Mouse (Mus musculus): ENCODE data around the gene Dph3.

Gene Dph3

GRCm38 (mm10) chr14:32084761-32085485 lies 606 bp downstream of the Dph3 start, which contains the start of gene Oxnad1:
Gene Oxnad1, plus strand, starts transcription at chr14:32085374.
- in situ Hi-C loops (cut with MboI, MseI), result loop anchor here (5.0 kb wide), 1 partner anchor 72 kb away; the partner anchor contains the start of gene Ncoa4

DNA sequence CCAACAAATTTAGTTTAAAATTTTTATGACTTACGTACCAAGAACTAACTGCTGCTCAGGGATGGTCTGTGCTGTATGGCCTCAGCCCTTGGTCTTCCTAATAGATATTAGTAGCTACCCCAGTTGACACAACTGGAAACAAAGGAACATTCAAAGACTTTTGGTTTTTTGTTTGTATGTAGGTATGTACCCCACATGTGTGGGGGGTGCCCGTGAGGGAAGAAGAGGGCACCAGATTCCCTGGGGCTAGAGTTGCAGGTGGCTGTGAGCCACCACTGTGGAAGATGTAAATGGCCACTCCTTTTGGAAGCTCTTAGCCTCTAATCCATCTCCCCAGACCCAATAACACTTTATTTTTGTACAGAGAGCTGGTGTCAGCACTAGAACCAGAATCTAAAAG lies 2.1 kb downstream of the Dph3 start:
- in situ Hi-C loops (cut with MboI, MseI), result no loop called here

GRCm38 (mm10) chr14:32082891-32083290 lies 2.6 kb downstream of the Dph3 start:
- in situ Hi-C loops (cut with MboI, MseI), result no loop called here

GRCm38 (mm10) chr14:32081026-32081425 lies 4.5 kb downstream of the Dph3 start:
- in situ Hi-C loops (cut with MboI, MseI), result no loop called here

DNA sequence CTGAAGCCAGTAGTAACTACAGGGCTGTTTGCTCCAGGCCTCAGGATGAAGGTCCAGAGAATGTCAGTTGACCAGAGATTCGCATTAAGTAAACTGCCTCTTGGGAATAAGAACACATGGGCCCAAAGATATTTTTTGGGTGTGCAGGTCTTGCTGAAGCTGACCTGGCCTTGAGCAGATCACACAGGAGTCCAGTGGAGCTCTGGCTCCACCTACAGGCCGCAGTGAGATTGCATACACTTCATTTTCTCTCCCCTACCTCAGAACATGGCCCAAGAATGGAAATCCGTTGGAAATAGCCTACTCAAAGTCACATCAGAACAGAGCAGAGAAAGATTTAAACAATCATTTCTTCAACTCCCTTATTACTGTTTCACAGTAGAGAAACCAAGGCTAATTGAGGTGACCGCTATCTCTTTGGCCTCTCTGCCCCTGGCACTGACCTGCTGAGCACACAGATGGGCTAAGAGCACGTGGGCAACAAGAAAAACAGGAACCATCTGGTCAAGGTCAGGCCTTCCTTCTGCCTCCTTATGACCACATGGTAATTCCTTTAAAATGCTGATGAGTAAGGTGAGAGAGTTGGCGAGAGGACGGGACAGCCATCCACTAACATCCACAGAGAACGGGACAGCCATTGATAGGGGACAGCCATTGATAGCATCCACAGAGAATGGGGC lies 8.5 kb downstream of the Dph3 start:
- in situ Hi-C loops (cut with MboI, MseI), result loop anchor here (5.0 to 10.0 kb wide), 2 partner anchors 280 to 432 kb away; partner anchors contain the start of genes Btd, Gm49387 and Hacl1

GRCm38 (mm10) chr14:32073901-32074300 lies 11.6 kb downstream of the Dph3 start:
- in situ Hi-C loops (cut with MboI, MseI), result loop anchor here (10.0 kb wide), 1 partner anchor 429 kb away; the partner anchor contains the start of genes Btd, Gm49387 and Hacl1

DNA sequence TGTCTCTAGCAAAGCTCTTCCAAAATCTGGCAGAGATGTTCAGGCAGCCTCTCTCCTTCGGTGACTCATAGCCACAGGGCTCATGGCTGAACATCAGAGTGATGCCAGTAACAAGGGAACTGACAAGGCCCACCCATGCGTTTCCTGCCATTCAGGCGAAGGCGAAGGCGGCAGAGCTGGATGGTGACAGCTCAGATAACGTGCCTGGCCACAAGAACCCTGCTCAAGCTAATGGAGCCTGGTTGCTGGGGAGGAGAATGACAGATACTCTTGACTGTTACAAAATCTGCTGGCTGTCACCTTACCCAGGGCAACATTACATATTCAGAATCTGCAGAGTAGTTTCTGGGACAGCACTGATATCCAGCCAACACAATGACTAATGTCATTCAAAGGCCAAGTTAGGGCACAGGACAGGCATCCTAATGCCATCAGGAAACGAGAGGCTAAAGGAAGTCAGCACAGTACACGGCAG lies 12.3 kb downstream of the Dph3 start:
- in situ Hi-C loops (cut with MboI, MseI), result loop anchor here (10.0 kb wide), 1 partner anchor 428 kb away; the partner anchor contains the start of genes Btd, Gm49387 and Hacl1

DNA sequence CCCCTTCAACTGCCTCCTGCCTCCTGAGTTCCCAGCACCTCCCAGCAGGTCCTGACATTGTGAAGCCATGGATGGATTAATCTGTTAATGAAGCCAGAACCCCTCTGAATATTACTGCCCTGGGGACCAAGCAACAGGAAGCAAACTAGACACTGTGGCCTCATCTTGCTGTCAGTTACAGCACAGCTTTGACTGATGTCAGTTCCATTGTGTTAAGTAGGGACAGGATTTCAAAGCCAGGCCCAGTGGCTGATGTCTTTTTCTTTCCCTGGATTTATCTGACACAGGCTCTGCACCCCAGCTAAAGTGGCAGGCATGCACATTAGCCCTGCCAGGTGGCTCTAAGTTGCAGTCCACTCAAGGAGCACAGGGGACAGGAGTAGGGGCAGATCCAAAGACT lies 12.7 kb downstream of the Dph3 start:
- in situ Hi-C loops (cut with MboI, MseI), result loop anchor here (10.0 kb wide), 1 partner anchor 428 kb away; the partner anchor contains the start of genes Btd, Gm49387 and Hacl1

- in situ Hi-C loops (cut with MboI, MseI), result no loop called here
These were observed 24.1 kb downstream of the Dph3 start for GRCm38 (mm10) chr14:32061398-32061797.

- in situ Hi-C loops (cut with MboI, MseI), result no loop called here
These were observed 27.9 kb downstream of the Dph3 start for GRCm38 (mm10) chr14:32057664-32058063.

DNA sequence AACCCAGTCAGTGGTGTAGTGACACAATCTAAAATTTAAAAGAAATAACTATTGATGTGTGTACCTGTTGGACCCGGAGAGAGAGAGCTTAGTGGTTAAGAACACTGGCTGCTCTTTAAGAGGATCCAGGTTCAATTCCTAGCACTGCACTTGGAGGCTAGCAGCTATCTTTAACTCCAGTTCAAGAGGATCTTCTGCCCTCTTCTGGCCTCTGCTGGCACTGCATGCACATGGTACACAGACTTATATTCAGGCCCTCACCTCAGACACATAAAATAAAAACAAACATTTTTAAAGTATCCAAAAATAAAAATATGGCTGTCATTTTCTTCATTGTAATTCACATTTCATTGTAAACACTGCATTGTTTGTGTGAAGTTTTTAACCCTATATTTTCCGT lies 28.9 kb downstream of the Dph3 start:
- in situ Hi-C loops (cut with MboI, MseI), result no loop called here

GRCm38 (mm10) chr14:32055781-32056180 lies 29.7 kb downstream of the Dph3 start:
- in situ Hi-C loops (cut with MboI, MseI), result no loop called here

GRCm38 (mm10) chr14:32054788-32055187 lies 30.7 kb downstream of the Dph3 start:
- in situ Hi-C loops (cut with MboI, MseI), result no loop called here

- in situ Hi-C loops (cut with MboI, MseI), result no loop called here
These were observed 31.6 kb downstream of the Dph3 start for GRCm38 (mm10) chr14:32053895-32054294.

DNA sequence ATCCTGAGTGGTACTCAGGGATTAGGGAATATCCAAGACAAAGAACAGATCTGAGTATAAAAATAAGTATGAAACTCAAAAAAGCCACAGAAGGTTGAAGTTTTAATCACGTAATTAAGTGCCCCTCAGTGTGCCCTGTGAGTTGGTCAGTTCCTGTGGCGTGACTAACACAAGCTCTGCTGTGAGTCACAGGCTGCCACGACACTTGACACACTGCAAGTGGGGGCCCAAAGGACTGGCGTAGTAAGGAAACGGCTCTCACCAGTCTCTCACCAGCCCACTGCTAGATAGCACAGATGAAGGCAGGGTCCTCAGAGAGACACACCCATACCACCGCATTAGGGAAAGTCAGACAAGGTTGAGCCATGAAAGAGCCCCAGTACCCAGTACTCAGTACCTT lies 35.4 kb downstream of the Dph3 start:
- in situ Hi-C loops (cut with MboI, MseI), result no loop called here

DNA sequence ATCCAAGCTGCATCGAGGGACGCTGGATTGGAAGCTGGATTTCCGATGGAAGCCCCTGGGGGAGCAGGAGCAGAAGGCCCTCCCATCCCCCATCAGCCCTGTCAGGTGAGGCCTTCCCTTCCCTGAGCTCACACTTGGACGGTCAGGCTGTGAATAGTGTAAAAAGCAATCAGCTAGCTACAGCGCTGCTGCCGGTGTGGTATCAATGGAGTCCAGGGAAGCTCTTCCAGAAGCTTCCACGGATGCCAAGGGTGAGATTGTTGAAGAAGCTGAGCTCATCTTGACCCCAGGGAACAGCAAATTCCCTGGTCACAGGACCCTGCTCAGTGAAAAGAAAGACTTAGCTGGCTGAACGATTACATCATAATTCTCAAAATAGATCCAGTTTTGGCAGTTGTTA lies 39.2 kb downstream of the Dph3 start:
- in situ Hi-C loops (cut with MboI, MseI), result no loop called here

DNA sequence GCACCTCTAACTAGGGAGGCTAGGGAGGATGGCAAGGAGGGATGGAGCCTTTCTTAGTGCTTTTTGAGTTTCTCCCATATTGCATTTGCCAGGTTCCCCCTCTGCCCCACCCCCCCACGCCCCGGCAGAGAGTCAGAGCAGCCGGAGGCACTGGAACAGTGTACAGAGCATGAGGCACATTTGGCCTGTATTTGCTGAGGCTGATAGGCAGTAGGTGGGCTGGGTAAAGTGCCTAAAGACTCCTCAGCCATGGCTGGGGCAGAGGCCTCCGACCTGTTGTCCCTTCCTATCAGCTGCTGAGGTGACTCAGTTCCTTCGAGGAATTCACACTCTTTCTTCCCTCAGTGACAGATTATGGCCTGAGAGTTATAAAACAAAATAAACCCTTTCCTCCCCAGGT lies 43.4 kb downstream of the Dph3 start:
- in situ Hi-C loops (cut with MboI, MseI), result no loop called here

- in situ Hi-C loops (cut with MboI, MseI), result no loop called here
These were observed 47.8 kb downstream of the Dph3 start for GRCm38 (mm10) chr14:32037661-32038252.

- in situ Hi-C loops (cut with MboI, MseI), result no loop called here
These were observed 49.0 kb downstream of the Dph3 start for GRCm38 (mm10) chr14:32036482-32036881.

GRCm38 (mm10) chr14:32032522-32032921 lies 53.0 kb downstream of the Dph3 start:
- in situ Hi-C loops (cut with MboI, MseI), result loop anchor here (5.0 kb wide), 1 partner anchor 75 kb away; no protein-coding TSS in a partner anchor
